Mouse (Mus musculus) forebrain, embryonic 15.5 days (tissue): Measurements from ENCODE around the gene Dnajb13. TPM values are rescaled to one million over a fixed set of nuclear protein-coding genes. Genes with fewer than 3 reads are reported as not detected.

Source experiments
- ATAC-seq: fragments of 200-750 bp; cut with Nextera tagmentation; replicated peaks from 2 replicates; pipeline ENCODE4 v1.8.0; 2017; ENCODE audit warnings: mild to moderate bottlenecking, moderate TSS enrichment, moderate library complexity
- H3K27ac ChIP-seq: fragments of 300-500 bp; sonication (generic); replicated peaks from 2 replicates; pipeline ENCODE4 v1.5.1; 2015; ENCODE audit warnings: mild to moderate bottlenecking, inconsistent platforms
- H3K27me3 ChIP-seq: fragments of 300-500 bp; sonication (generic); 2 replicates; pipeline ENCODE4 v1.6.1; 2015; ENCODE audit warnings: inconsistent platforms
- H3K36me3 ChIP-seq: fragments of 300-500 bp; sonication (generic); 2 replicates; pipeline ENCODE4 v1.6.1; 2015; ENCODE audit warnings: mild to moderate bottlenecking, inconsistent platforms
- H3K4me1 ChIP-seq: fragments of 300-500 bp; sonication (generic); 2 replicates; pipeline ENCODE4 v1.6.1; 2015; ENCODE audit warnings: inconsistent platforms
- H3K4me2 ChIP-seq: fragments of 300-500 bp; sonication (generic); replicated peaks from 2 replicates; pipeline ENCODE4 v1.6.1; 2015; ENCODE audit warnings: mild to moderate bottlenecking, inconsistent platforms
- H3K4me3 ChIP-seq: fragments of 300-500 bp; sonication (generic); 2 replicates; pipeline ENCODE4 v1.5.1; 2015; ENCODE audit warnings: mild to moderate bottlenecking, inconsistent platforms
- H3K9ac ChIP-seq: fragments of 300-500 bp; sonication (generic); replicated peaks from 2 replicates; pipeline ENCODE4 v1.6.1; 2015; ENCODE audit warnings: mild to moderate bottlenecking, inconsistent platforms
- H3K9me3 ChIP-seq: fragments of 300-500 bp; sonication (generic); 2 replicates; pipeline ENCODE4 v1.6.1; 2016; ENCODE audit warnings: inconsistent platforms
- WGBS: fragments of 180-500 bp; shearing (Covaris S2); methylation state at CpG from one replicate; pipeline ENCODE4 v1.1.7; 2015; ENCODE audit warnings: mixed read lengths; 5-methylcytosine and 5-hydroxymethylcytosine counted together
- polyA plus RNA-seq: library from polyadenylated mRNA; unstranded; fragments of >200 nt; fragmentation: Nextera tagmentation; extraction: Ambion mirVana; gene quantifications from 2 replicates; pipeline ENCODE4 v1.2.1, GENCODE M21; 2015

Gene Dnajb13
- polyA plus RNA-seq, 1 experiment from 2014 or later, result 4.9 TPM

DNA sequence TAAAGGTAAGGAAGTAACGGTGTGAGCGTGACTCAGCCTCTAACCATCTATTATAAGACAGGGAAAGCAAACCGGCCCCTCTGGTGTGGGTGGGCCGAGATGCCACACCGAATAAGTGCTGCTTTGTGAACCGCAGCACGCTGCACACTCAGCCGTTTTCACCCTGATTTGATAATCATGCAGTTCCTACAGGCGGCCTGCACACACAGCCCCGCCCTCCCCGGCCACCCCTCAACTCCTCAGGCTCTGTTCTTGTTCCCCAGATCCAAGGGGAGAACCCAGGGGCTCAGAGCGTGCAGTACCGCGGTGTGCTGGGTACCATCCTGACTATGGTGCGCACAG is 35.0 kb downstream of the Dnajb13 start:
- no peak overlapping the region for H3K4me3 ChIP-seq
- 76% methylated on average over 15 of the region's 15 CpGs for WGBS
- ATAC-seq, result no peak

DNA sequence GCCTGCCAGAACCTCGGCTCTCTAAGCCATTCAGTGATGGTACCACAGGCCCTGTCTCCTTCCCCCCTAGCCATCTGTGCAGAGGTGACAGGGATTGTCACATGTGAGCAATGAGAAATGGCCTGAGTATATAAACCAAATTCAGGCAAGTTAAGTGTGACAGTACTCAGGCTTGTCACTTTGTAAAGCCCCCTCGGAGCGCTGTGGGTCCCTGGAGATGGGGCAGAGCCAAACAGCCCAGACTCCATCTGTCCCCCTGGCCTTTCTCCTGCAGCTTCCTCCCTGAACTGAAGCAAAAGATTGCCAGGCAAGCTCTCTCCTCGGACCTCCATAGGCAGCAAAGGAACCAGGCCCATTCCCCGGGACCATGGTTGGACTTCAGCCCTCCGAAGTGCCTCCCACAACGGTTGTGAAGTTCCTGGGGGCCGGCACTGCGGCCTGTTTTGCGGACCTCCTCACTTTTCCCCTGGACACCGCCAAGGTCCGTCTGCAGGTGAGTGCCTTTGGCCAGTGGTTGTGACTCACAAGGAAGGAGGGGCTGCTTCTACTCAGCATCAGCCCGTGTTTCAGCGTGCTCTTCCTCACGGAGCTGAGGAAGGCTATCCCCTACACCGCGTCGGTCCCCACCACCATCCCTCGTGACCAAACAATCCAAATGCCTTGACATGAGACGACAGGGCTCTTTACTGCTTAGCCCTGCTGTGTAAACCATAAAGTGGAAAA is 35.5 kb downstream of the Dnajb13 start:
- 82% methylated on average over 20 of the region's 20 CpGs for WGBS
- no peak for ATAC-seq
- Histone ChIP-seq H3K4me2 (no peak overlapping the region), H3K27ac (no peak overlapping the region), H3K9ac (no peak overlapping the region), H3K36me3 (no peaks in the 10 kb centered on the region), H3K9me3 (no peaks in the 10 kb centered on the region), H3K4me3 (no peak overlapping the region), H3K4me1 (no peaks in the 10 kb centered on the region), H3K27me3 (no peaks in the 10 kb centered on the region)

More for the DNA sequence above, 35.0 kb downstream of the Dnajb13 start:
- H3K27me3 ChIP-seq, result no peaks in the 10 kb centered on the region
- no peaks in the 10 kb centered on the region for H3K9me3 ChIP-seq
- H3K9ac ChIP-seq, result no peak overlapping the region
- H3K36me3 ChIP-seq, result no peaks in the 10 kb centered on the region
- H3K4me1 ChIP-seq, result no peaks in the 10 kb centered on the region
- no peak overlapping the region for H3K4me2 ChIP-seq
- no peak overlapping the region for H3K27ac ChIP-seq

DNA sequence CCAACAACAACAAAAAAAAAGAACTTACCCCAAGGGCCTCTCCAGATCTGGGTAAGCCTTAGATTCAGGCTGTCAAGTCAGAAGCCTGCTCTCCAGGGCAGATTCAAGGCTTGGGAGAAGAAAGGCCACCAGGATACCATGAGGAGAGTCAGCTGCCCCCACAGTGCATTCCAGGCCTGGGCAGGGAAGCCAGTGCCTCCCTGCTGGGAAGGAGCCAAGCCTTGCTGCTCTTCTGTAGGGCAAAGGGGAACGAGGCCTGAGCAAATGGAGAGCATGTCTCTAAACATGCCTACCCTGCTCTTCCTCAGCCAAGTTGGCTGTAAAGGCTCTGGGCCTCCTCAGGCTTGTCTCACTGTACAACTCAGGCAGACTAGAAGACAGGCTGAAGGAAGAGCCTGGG is 40.1 kb downstream of the Dnajb13 start:
- 48% methylated on average over 1 of the region's 1 CpGs for WGBS
- H3K36me3 ChIP-seq, result peaks cover 3% of the 10 kb centered on the region
- no peak overlapping the region for H3K4me2 ChIP-seq
- no peak overlapping the region for H3K27ac ChIP-seq
- no peaks in the 10 kb centered on the region for H3K4me1 ChIP-seq
- ATAC-seq, result no peak
- H3K9ac ChIP-seq, result no peak overlapping the region
- H3K4me3 ChIP-seq, result no peak overlapping the region
- H3K9me3 ChIP-seq, result no peaks in the 10 kb centered on the region
- no peaks in the 10 kb centered on the region for H3K27me3 ChIP-seq

DNA sequence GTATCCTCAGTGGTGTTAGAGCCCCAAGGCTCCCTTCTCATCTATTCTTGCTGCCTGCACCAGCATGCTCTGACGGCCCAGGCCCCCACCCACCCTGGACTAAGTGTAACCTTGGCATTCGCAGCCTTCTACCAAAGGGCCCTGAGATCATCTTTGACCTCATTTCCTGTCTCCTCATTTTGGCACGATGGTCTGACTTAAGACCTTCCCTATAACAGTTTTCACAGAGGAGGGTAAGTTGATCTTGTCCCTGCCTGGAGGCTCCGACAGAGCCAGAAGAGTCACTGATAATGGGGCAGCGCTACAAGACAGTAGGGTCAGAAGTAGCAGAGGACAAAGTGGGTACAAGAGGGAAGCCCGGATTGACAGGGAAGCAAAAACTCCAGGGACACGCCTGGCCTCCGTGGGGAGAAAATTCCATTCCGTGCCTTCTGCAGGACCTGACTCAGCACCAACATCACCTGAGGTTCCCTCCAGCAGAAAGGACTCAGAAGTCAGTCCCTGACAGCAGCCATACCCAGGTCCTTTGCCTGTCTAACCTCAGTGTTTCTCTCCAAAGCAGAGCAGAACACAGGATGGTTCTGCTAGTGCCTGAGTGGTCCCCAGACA is 40.8 kb downstream of the Dnajb13 start:
- Histone ChIP-seq H3K4me2 (no peak overlapping the region), H3K4me1 (no peaks in the 10 kb centered on the region), H3K9me3 (no peaks in the 10 kb centered on the region), H3K4me3 (no peak overlapping the region), H3K36me3 (peaks cover 9% of the 10 kb centered on the region), H3K27me3 (no peaks in the 10 kb centered on the region), H3K27ac (no peak overlapping the region), H3K9ac (no peak overlapping the region)
- 91% methylated on average over 9 of the region's 9 CpGs for WGBS
- no peak for ATAC-seq

DNA sequence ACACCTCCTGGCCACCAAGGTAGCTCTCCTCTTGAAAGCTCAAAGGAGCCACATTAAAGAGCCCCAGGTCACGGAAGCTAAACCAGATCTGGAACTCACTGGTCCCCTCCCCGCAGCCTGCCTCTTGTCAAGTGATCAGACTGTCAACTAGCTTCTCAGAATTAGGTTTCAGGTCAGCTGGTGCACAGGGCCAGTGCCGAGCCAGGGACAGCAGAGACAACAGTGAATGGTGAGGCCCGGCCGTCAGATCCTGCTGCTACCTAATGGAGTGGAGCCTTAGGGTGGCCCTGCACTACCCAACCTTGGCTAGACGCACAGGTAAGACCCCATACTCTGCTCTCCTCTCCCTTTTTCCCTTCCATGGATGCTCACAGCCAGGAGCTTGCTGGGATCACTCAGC is 42.0 kb downstream of the Dnajb13 start, which contains the start of gene Ucp3:
TSS of gene Ucp3 (plus strand) at position 214 of the 400 bp plus-strand sequence.
- H3K27ac ChIP-seq, result no peak within 1 kb of the TSS
- H3K9ac ChIP-seq, result no peak within 1 kb of the TSS
- H3K9me3 ChIP-seq, result no peaks in the 10 kb centered on the region
- H3K4me1 ChIP-seq, result no peaks in the 10 kb centered on the region
- no peak within 1 kb of the TSS for H3K4me3 ChIP-seq
- no peaks in the 10 kb centered on the region for H3K27me3 ChIP-seq
- H3K36me3 ChIP-seq, result peaks cover 9% of the 10 kb centered on the region
- 88% methylated on average over 6 of the region's 6 CpGs for WGBS
- no peak within 1 kb of the TSS for H3K4me2 ChIP-seq
- no peak for ATAC-seq

DNA sequence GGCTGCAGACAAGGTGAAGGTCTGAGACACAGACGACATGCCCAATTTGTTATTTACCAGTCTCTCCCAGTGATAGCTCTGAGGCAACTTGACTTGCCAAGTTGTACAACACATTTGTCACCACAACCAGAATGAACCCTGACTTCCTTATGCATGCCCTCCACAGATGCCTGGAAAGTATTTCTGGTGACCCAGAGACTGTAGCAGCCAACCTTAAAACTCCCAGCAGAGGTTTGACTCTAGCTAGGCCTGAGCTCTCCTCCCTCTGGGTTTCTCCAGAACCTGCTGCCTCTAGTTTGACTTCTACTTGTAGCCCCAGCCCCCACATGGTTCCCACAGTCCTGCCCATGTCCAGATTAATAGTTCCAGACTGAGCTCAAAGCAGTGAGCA is 43.4 kb downstream of the Dnajb13 start:
- no peak overlapping the region for H3K27ac ChIP-seq
- no peak overlapping the region for H3K4me2 ChIP-seq
- H3K27me3 ChIP-seq, result no peaks in the 10 kb centered on the region
- WGBS, result 100% methylated on average over 1 of the region's 1 CpGs
- H3K9me3 ChIP-seq, result no peaks in the 10 kb centered on the region
- no peak for ATAC-seq
- no peaks in the 10 kb centered on the region for H3K4me1 ChIP-seq
- no peak overlapping the region for H3K4me3 ChIP-seq
- H3K36me3 ChIP-seq, result peaks cover 11% of the 10 kb centered on the region
- H3K9ac ChIP-seq, result no peak overlapping the region

DNA sequence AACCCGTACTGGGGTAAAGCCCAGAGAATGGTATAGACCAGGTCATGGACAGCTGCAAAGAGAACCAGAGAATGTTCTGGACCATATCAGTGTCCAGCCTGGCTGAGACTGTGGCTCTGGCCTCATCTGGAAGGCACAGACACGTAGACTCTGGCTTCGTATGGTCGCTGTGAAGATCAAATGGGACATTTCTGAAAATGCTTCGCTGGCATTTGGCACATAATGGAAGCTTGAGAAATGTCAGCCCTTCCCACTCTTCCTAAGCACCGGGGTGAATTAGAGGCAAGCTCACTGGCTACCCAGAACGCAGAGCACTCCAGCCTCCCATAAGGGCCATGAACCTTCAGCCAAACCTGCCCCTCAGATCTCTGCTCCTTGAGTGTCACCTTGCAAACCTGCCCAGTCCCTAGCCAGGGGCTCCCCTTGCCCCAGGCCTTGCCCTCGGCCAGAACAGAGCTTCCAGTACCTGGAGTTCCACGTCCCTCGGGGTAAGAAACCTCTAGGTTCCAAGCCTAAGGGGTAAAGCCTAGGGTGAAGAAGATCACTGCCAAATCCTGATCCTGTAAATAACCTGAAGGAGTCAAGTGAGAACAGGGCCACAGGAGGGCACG is 43.9 kb downstream of the Dnajb13 start:
- H3K27me3 ChIP-seq, result no peaks in the 10 kb centered on the region
- no peak for ATAC-seq
- 92% methylated on average over 11 of the region's 11 CpGs for WGBS

DNA sequence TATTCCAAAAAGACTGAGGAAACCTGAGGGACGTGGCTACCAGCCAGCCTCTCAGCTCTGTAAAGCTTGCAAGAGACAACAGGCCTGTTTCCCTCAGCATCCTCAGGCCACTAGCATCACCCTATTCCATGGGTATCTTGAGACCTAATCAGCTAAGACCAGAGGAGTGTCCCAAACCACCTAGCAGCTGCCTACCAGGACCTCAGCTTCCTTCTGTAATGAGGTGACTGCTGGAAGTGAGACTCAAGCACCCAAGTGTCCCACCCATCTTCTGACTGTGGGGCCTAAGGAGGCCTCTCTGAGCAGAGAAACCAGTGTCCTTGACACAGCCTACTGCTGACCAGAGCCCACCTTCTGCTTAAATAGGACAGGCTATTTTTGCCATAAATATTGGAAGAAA is 45.3 kb downstream of the Dnajb13 start:
- Histone ChIP-seq H3K27ac (no peak overlapping the region), H3K9ac (no peak overlapping the region), H3K4me1 (no peaks in the 10 kb centered on the region), H3K9me3 (no peaks in the 10 kb centered on the region), H3K4me3 (no peak overlapping the region), H3K36me3 (peaks cover 14% of the 10 kb centered on the region), H3K27me3 (no peaks in the 10 kb centered on the region), H3K4me2 (no peak overlapping the region)
- no peak for ATAC-seq
- 88% methylated on average over 1 of the region's 1 CpGs for WGBS

More for the DNA sequence above, 43.9 kb downstream of the Dnajb13 start:
- H3K27ac ChIP-seq, result no peak overlapping the region
- H3K4me3 ChIP-seq, result no peak overlapping the region
- no peaks in the 10 kb centered on the region for H3K9me3 ChIP-seq
- H3K36me3 ChIP-seq, result peaks cover 11% of the 10 kb centered on the region
- H3K4me2 ChIP-seq, result no peak overlapping the region
- no peak overlapping the region for H3K9ac ChIP-seq
- H3K4me1 ChIP-seq, result no peaks in the 10 kb centered on the region

DNA sequence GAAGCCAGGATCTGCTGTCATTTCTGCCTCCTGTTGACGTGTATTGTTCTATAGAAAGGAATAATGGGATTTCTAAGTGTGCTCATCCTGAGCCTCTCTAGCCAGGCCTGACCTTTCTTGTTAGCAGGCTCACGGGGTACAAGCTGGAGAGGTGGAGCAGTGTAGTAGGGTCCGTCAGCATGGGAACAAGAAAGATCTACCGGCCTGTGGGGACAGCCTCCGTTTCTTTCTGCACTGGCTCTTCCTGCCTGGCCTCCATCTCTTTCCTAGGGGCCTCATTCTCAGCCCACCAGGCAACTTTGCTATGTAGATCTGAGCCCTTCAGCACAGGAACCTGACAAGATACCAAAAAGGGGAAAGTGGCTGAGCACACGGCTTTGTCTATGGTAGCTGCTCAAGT is 46.0 kb downstream of the Dnajb13 start:
- Histone ChIP-seq H3K27me3 (no peaks in the 10 kb centered on the region), H3K9ac (no peak overlapping the region), H3K36me3 (peaks cover 18% of the 10 kb centered on the region), H3K4me3 (no peak overlapping the region), H3K4me1 (no peaks in the 10 kb centered on the region), H3K9me3 (no peaks in the 10 kb centered on the region), H3K4me2 (no peak overlapping the region), H3K27ac (no peak overlapping the region)
- 87% methylated on average over 6 of the region's 6 CpGs for WGBS
- ATAC-seq, result no peak

DNA sequence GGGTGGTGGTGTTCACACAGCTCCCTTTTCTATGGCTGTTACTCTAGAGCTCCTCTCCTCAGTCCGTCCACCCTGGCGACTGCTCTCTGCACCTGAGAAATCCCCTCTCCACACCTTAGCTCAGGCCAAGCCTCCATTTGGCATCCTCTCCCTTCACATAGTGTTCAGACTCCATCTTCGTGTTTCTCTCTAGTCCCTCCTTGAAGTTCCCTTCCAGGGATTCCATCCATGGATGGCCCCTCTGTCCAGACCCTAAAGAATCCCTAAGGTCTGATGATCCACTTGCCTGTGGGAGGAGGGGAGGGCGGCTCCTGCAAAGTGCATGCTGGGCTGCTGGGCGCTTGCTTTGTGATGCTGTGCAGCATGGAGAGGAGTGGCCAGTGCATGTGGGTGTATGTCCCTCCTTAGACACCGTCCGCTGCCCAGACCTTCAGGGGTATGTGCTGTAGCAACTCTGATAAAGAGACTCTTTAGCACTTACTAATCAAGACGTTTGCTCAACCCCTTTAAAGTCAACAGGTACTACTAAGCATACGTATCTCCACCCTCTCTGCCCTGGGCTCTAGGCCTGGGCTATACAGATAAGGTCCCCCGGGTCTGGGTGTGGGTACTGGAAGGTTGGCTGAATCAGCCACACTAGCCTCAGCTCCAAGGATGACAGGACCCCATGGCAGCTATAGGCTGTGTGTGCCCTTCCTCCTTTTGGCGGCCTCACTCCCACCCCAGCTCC is 47.8 kb downstream of the Dnajb13 start:
- Histone ChIP-seq H3K27me3 (no peaks in the 10 kb centered on the region), H3K4me3 (no peak overlapping the region), H3K36me3 (peaks cover 21% of the 10 kb centered on the region), H3K4me2 (no peak overlapping the region), H3K27ac (no peak overlapping the region), H3K9ac (no peak overlapping the region), H3K4me1 (no peaks in the 10 kb centered on the region), H3K9me3 (no peaks in the 10 kb centered on the region)
- 93% methylated on average over 11 of the region's 11 CpGs for WGBS
- no peak for ATAC-seq

DNA sequence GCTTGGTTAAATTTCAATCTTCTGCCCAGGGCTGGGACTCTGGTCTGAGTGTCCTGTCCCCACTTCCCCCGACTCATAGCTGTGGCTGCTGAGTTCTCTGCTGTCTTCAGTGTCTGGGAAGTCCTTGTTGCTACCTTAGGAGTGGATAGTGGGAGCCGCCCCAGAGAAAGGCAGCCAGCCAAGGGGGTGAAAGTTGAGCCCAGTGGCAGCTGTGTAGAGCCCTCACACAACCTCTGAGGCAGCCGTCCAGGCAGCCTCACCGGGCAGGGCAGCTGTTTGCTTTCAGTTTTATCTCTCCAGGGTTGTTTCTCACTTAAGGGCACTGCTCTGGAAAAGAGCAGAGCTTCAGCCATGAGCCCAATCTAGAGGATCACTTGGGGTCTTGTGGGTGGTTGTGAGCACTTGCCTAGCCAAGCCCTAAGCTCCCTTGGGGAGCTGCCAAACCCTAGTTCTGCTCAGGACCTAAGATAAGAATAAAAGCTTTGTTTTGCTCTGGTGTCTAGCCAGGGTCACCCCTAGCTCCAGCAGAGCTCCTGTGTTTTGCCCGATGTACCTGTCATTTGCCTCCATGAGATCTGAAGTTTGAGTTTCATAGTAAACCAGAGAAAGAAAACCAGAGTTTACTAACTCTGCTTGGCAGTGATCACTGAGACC is 49.0 kb downstream of the Dnajb13 start:
- 59% methylated on average over 5 of the region's 5 CpGs for WGBS
- H3K4me1 ChIP-seq, result no peaks in the 10 kb centered on the region
- no peak overlapping the region for H3K27ac ChIP-seq
- H3K4me2 ChIP-seq, result no peak overlapping the region
- no peak overlapping the region for H3K9ac ChIP-seq
- H3K27me3 ChIP-seq, result no peaks in the 10 kb centered on the region
- no peak for ATAC-seq
- H3K36me3 ChIP-seq, result peaks cover 21% of the 10 kb centered on the region
- H3K9me3 ChIP-seq, result no peaks in the 10 kb centered on the region
- no peak overlapping the region for H3K4me3 ChIP-seq

DNA sequence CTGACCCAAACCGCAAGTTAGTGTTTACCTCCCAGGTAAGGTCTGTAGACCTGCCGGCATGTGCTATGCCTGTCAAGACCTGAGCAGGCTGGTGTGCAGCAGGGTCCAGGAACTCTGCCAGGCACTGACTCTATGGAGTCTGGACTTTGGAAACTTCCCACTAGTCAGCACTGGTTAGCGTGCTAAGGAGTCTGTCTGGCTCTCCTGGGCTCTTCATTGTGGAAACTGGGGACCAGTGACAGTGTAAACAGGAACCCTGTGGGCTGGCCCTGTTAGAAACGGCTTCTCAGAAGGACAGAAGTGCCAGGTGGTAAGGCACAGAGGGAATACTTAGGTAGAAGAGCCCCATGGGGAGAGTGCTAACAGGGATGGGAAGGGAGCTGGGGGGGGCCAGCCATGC is 49.5 kb downstream of the Dnajb13 start:
- Histone ChIP-seq H3K9ac (no peak overlapping the region), H3K36me3 (peaks cover 26% of the 10 kb centered on the region), H3K4me2 (no peak overlapping the region), H3K27ac (no peak overlapping the region), H3K27me3 (no peaks in the 10 kb centered on the region), H3K9me3 (no peaks in the 10 kb centered on the region), H3K4me1 (no peaks in the 10 kb centered on the region), H3K4me3 (no peak overlapping the region)
- no peak for ATAC-seq
- 90% methylated on average over 4 of the region's 4 CpGs for WGBS
